Mouse (Mus musculus) urinary bladder, adult 2 months (tissue): ENCODE data around the gene Pxdc1. TPM values are rescaled to one million over a fixed set of nuclear protein-coding genes. Genes with fewer than 3 reads are reported as not detected.

Experiments used
- DNase-seq: peaks from one replicate; pipeline ENCODE4 v3.0.0; 2022; ENCODE audit warnings: low spot score
- polyA plus RNA-seq: library from polyadenylated mRNA; depleted of rRNA; stranded (reverse); fragments of >200 nt; gene quantifications from 2 replicates; pipeline ENCODE4 v1.2.3, GENCODE M21; 2012; rRNA removed

Gene Pxdc1
- 17.1 and 29.2 TPM in 2 replicates for polyA plus RNA-seq

DNA sequence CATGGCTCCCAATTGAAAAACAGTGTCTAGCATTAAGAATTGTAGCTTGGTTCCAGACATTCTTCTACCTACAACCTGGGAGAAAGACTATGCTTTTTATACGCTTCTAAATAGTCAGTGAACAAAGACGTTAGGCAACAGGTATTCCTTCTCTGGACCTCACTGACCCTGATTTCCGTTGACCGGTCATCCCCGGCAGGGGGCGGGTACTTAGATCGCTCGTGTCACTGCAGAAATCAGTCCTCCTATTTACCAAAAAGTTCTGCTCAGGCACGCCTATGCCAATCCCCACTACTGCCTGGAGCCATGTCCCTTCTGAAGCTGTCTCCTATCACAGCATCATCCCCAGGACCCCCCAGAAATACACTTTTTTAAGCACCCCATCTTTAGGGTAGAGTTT, at the start of gene Pxdc1:
Gene Pxdc1, minus strand, starts transcription at position 96 of the 400 bp plus-strand sequence.
- DNase-seq = no peak

DNA sequence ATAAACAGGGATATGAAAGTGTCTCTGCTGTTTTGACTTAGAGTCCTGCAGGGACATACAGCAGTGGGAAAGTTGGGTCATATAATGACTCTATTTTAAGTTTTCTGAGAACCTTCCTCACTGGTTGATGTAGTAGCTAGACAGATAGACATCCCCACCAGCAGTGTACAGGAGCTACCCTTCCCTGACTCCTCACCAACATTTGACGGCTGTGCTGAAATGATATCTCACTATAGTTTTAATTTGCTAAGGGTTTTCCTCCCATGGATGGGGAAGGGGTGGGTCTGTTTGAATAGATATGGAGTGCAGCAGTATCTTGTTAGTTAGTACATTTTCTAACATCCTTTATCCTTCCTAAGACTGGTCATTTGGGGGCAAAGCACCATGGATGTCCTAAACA, 47.3 kb upstream of the Pxdc1 start:
- no peak for DNase-seq

DNA sequence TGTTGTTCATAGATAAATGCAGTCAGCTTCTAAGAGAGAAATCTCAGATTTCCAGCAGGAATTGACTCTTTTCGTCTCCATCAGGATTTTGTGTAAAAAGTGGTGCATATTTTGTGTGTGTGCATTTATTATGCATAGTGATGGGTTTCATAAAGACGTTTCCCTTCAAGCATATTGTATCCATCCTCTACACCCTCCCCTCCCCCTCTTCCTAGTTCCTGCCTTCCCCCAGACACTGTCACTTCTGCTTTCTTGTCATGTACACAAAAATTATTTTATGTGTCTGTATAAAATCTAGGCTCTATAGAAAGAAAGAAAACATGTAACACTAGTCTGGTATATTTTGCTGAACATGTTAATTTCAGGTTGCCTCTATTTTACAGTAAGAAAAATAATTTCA, 46.8 kb upstream of the Pxdc1 start:
- DNase-seq = no peak

DNA sequence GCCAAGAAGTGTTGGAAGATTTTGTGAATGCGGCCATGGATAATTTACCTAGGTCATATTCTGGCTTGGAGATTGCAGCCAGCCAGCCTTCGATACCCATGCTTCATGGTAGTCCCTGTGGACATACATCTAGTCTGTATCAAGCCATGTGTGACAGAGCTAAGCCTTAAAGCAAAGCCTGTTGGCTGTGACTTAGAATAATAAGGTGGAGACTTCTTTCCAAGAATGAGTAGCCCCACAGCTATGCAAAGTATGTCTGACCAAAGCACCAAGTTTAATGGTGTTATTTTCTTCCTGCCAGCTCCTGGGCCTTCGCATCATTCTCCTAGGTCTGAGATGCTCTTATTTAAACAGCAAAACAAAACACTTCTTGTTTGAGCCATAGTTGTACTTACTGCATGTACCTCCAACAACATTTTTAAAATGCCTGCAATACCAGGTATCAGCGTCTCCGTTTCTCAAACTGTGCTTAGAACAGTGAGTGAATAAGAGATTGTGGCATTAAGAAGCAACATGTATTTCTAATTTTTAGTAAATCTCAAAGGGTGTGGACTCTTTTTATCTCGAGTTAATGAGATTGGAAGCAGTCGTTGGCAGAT, 43.5 kb upstream of the Pxdc1 start:
- no peak for DNase-seq

DNA sequence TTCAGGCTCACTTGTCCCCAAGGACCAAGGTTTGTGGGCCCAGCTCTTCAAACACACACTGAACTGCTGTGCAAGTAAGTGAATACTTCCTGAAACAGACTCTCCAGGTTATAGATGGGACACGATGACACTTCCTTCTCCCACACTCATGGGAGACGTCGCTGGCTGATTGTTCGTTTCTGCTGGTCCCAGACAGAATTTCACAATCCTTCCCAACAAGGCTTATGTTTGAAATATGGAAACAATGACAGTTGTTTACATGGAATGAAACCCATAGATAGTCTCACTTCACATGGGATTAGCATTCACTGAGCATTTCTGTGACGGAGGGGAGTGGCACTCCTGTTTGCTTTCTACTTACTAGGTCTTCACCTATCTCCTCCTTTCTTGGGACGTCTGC, 39.8 kb upstream of the Pxdc1 start:
- DNase-seq = no peak

DNA sequence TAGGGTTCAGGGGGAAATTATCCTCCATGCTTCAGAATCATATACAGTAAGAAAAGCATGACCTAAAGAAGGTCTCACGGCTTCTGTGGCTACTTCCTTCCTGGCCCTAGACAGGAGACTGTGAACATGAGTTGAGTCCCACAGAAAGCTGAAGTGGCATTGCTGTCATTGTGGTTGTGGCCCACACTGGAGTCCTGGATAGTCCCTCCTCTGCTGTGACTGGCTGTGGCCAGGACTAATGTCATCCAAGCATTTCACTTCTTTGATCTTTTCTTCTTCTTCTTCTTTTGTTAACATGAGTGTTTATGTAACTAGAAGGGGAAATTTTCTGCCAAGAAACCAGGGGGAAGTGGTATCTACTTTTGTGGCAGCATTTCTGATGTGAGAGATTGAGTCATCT, 37.8 kb upstream of the Pxdc1 start:
- DNase-seq = no peak

DNA sequence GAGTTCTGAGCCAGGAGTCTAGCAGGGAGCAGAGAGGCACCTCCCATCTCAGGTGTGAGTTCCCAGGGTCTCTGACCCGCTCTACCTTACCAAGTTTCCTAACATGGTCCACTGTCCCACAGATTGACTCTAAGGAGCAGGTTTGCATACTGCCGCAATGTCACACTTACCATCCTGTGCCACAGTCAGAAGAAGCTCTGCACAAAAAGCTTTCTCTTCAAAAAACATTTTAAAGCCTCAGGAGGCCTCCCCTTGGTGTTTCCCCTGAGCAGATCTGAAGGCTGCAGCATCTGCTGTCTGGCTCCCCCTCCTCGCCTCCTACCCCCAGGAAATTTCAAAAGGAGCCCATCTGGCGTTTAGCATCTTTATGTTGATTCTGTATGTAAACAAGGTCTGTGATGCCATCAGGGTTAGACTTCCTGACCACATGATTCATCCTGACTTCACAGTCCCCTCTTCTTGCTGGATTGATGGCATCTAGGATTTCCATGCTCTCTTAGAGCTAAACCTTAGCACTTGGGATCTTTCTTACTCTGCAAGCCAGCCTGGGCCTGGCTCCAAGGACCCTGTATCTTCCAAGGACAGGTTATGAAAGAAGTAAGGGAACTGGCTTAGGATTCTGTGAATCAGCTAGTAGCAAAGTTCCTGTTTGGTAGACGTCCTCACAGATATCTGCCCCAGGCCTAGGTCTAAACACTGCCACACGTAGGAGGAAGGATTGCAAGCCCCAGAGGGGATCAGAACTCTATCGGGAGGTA, 31.9 kb upstream of the Pxdc1 start:
- no peak for DNase-seq

DNA sequence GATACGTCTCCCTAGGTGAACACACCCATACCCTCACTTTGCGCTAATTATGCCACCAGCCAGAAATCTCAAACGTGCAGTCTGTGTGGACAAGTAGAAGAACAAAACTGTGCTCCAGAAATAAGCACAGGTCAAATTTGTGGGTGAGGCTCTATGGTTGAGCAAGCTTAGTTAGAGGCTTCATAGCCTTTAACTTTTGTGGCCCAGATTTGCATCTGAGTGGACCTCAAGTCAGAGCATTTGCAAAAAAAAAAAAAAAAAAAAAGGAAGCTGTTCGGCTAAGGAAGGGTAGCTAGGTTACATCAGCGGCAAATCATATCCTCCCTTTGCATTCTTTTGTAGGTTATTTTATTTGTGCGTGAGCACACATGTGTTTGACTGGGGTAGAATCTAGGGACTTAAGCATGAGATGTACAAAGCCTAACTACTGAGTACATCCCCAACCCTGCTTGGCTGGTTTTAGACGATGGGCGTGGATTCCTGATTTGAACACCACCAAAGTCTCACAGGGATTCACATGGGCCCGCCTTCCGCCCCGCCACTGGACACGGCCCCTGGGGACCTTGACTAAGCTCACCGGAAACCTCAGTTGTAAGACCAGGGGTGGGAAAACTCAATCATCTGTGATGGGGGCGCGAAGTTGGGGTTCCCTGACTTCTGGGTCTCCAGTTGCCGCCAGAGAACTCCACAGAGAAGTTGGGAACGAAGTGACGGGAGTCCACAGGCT, 30.6 kb upstream of the Pxdc1 start:
- DNase-seq = no peak

DNA sequence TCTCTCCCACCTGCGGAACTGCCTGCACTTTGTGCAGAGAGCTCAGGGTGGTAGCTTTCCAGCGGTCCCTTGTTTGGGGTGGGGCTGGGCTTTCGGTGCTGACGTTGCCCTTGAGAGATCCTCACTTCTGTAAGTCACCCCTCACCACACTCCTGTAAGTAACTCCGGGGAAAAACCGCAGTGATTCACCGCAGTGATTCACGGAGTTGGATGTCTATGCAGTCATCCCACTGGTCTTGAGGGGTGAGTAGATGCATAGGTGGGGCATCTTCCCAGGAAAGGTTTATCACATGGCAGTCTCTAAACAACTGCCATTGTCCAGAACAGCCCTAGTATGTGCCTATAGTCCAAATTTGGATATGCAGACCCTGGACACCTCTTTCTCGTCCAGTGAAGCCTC, 30.0 kb upstream of the Pxdc1 start:
- DNase-seq = no peak

DNA sequence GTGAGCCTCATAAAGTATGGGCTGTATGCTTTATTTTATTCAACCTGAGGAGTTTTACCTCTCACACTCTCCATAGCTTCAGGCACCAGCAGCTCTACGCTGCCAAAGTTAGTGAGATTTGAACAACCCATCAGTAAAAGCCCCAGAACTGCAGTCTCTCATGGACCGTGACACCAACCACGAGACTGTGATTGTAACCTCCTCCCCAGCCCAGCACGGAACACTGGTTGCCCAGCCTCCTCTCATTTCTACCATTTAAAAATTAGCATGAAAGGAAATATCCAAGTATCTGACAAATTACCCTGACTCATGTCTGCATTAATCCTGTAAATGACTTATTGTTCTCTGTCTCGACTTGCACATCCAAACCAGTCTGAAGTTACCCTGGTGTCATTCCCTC, 23.2 kb upstream of the Pxdc1 start:
- DNase-seq = no peak

DNA sequence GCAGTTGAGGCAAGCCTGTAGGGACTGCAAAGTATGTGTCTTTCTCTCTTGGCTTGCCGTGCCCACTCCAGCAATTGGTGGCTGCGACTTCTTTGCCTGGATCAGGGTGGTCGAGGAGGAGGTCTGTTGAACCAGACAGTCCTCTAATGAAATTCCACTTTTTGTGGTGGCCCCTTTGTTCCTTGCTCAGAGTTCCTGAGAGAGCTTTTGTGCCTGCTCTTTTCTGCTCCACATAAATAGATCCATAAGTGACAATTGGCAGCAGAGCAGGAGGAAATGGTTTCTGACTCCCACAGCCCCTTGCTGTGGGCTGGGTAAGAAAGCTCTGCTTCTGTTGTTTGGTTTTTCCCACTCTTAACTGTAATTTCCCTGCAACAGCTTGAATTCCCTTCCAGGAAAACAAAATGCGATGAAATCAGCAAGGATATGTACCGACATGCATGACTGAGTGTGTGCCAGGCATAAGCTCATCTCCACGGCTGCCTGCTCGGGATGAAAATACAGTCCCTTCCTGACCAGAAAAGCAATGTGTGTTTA, 22.6 kb upstream of the Pxdc1 start:
- no peak for DNase-seq

DNA sequence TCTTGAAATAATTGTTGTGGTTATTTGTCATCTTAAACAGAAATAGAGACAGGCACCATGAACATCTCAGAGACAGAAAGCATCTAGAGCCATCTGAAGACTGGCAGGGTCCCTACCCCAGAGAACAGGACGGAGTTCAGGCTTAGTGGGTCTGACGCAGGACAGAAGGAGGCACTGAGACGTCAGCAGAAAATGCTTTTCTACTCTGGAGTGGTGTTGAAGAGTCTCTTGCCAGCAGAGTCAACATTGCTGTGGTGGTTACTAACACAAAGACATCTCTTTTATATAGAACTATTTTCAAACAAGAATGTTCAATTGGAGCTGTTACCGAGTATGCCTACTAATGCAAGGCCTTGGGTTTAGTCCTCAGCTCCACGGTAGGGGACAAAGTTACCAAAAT, 20.1 kb upstream of the Pxdc1 start:
- DNase-seq = no peak

DNA sequence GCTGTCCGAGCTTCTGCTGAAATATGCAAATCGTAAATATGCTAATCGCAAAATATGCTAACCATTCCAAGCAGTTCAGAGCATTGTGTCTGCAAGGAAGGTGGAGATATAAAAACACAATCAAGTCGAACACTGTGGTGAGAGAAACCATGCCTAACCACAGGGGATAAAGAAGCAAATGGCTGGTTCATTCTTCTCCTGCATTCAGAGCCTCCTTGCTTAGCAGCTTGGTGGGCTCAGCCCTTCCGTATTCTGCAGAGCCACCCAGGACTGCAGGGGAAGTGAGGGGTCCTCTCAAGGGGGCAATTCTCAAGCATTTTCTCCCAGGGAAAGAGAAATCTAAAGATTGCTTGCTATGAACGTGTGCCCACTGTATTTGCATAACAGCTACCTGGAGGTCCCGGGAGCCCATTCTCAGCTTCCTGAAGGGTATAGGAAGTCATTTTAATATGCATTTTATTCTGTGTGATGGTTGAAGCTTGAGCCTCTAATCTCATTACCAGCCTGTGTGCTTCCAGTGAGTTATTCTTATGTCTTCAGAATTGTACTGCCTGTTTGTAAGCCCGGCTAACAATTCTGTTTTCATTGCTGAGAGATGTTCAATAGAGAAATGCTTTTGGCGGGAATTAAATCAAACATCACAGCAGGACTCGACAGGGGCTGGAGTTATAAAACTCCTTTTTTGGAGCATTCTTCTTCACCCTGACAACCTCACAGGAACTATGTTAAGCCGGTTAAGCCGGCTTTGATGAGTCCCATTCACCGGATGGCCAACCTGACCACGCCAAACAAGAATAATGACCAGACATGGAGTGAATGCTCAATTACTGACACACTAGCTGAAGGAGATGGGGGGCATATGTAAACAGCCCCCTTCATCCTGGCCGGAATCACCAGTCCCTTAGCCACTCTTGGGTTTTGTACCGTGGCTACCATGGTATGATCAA, 16.9 kb upstream of the Pxdc1 start:
- no peak for DNase-seq

DNA sequence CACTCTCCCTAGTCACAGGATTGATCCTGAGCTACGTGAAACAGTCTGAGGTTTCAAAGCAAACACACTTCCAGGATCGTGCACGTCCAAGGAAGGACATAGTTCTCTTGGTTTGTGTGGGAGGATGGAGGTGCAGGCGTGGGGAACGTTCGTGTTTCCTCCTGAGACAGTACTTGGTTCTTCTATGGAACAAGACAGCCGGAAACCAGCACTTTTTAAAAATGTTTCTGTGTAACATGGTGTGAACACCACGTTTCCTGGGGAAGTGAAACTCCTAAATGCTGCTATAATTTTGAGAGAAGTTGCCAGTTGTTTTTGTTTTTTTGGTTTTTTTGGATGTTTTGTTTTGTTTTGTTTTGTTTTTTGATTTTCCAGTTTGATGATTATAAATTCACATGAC, 13.9 kb upstream of the Pxdc1 start:
- no peak for DNase-seq

DNA sequence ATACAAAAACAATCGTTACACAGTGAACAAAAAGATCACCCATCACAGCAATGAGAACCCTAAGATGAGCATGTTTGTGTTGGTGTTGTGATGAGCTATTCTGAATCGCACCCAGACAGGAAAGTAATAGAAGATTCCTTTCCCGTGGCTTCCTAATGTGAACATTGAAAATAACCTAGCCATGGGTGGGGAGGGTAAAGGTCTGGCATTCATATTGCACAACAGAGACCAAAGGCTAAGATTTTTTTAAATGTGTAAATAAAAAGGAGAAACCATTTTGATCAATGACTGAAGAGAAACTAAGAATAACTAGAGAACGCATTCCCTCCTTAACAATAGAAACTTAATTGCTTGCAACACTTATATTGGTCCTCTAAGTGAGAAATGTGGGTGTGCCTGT, 11.8 kb upstream of the Pxdc1 start:
- DNase-seq = no peak

DNA sequence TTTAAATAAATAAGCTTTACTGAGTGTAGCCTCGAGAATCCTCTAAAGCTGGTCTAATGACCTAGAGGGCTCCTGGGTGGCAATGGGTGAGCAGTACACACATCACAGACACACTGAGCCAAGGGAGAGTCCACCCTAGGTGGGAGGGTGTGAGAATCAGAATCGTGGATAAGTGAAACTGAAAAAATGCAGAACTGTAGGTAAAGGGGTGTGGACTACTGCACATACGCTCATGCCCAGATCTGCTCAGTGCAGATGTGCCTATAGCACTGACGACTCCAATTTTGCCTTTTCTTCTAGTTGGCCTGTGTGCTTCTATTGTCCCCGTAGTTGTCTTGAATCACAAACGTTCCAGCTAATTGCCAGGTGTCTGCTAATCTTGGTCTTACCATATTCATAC, 10.5 kb upstream of the Pxdc1 start:
- no peak for DNase-seq

DNA sequence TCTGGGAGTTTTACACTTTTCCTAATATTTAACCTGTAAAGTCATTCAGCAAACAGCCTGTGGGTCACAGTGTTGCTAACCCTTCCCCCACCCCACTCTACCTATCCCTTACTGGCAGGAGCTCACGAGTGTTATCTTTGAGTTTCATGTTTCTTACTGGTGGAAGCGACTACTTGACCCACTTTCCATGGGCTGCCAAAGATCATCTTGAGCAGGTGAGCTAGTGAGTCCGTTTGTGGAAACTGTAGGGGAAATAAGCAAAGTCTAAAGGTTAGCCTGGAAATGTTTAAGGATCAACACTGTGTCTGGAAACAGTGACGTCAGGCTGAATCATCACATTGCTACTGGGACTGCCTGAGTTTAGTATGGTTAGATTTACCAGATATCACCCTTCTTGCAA, 6.2 kb upstream of the Pxdc1 start:
- DNase-seq = no peak

DNA sequence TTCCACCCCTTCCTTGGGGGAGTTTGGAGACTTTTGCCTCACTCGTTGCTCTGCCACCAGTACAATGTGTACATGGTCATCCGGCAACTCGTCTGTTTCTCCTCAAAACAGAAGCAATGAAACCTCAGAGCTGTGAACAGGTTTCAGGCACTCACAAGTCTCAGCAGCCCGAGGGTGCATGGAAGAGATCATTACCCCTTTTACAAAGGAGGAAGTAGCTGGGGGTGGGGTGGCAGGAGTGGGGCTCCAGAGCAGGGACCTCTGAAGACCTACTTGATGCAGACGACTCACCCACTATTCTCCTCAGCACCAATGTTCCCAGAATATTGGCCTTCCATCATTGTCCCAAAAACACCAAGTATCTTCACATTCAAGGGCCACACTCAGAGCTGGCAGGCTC, 3.1 kb upstream of the Pxdc1 start:
- DNase-seq = no peak

DNA sequence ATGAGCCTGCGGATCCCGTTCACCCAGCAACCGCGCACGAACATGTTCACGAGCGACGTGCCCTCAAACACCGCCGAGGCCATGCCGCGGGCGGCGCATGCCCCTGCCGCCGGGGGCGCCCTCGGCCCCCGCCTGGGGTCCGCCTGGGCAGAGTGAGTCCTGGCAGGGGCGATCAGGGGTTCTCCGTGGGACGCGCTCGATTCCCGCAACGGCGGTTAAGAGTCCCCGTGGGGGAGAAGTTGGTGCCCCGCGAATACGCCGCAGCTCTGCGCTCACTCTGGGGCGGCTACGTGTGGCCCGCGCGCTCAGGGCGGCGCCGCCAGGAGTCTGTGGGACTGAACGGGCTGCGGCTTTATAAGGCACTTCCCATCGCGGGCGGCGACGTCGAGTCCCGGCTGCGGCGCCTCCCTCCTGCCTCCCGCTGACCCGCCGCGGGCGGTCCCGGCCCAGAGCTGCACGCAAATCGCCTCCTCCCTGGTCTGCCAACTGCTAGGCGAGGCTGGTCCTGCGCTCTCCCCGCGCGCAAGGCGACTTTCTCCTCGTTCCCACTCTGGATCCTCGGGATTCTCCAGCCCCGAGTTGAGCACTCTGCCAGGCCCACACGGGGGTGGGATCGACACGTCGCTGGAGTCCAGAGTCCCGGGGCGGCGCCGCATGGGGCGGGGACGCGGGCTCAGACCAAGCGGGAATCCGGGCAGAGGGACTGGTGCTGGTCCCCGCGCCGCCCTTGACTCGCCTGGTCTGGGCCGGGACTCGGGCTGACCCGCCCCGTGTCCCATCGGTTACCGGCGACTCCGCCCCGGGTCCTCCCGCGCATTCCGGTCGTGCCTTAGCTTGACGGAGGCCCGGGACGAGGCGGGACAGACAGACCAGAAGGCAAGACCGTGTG, 689 bp downstream of the Pxdc1 start:
- peak; percentile 72 for DNase-seq

DNA sequence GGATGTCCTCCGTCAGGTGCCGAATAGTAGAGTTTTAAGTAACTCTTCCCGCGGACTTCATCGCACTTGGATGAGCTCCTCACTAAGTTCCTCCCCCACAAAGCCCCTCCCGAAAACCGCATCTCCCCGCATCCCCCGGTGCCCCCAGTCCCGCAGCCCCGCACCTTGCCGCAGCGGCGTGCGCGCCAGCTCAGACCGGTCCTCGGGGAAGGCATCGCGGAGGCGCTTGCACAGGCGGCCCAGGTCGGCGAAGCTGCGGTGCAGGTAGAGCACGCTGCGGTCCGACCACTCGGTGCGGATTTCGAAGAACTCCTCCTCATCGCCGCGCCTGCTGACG, 1.3 kb downstream of the Pxdc1 start:
- DNase-seq = no peak

DNA sequence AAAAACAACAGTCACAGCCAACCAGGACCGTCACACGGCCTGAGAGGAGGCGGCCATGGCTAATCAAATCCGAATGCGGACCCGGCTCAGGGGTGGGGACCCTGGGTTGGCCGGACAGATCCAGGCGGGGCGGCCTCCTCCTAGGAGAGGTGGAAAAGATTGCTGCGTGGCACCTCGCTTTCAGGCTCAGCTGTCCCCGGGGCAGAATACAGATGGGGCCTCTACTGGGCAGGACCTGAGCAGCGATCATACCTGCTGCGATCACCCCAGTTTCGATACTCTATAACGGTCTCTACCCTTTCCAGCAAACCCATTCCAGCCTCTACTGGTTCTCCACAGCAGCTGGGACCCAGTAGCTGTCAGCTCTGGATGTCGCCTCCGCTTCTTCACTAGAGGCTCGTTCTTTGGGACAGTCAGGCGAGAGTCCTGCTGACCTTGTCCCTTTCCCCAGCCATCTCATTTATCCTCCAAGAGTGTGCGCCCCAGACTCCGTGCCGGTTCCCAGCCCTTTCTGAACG, 1.8 kb downstream of the Pxdc1 start:
- DNase-seq = no peak
